Mouse (Mus musculus): Measurements from ENCODE around the gene Gm17018.
A peak's percentile ranks its signal among the peaks of the same experiment; 100 is the strongest.
"Not testable (repeated sequence)": the region's sequence is repeated elsewhere in the genome, so short reads cannot be mapped to it uniquely, and the experiment has no call there.

The Gm17018 gene

DNA sequence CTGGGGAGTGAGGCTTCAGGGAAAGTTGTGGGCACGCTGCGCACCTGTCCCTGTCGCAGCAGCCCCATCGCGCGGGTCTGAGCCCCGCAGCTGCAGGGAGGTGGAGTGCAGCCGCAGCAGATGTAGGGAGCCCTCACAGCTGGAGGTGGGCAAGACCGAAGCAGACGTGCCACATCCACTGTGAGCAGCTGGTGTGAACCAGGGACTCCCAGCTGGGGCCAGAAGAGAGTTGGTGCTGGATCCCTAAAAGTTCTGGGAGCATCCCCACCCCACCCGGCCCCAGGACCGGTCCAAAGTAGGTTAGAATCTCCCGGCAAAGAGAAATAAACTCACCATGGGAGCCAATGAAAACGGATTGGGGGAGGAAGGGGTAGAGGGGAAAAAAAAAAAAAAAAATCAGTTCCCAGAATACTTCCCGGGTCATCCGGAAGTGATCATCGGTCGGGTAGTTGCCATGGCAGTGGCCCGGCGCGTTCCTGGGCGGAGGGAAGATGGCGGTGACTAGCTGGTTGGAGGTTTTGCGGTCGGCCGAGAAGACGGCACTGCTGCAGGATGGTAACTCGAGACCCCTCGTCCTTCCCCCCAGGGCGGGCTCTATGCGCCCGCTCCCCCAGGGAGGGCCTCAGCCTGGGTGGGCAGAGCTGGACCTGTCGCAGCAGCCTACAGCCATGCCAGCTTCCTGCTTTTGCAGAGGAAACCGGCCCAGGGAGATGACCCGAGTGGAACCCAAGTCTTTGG is at the start of gene Gm17018, which contains the start of gene Poll:
Gene Gm17018 (plus strand): TSS at position 463 of the 738 bp plus-strand sequence.
Gene Poll (minus strand): TSS at position 379 of the 738 bp plus-strand sequence.
- DNase-seq (ENCODE audit: low spot score in 2 of 2), result peak; percentile 50 to 78

DNA sequence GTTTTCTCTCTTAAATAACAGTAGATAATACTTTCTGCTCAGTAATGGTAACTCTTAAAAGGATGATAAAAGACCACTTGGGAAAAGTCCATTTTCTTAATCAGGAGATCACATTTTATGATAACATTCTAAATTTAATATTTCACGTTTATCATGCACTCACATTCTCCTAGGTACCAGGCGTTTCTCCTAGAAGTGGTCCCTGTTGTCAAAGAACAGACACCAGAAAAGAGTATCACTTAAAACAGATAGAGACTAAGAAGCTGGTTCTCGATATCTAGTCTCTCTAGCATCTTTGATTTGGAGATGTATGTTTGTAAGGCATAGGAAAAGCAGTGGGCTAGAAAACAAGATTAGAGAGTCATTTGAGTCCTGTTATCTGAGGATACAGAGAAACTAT is 49.7 kb upstream of the Gm17018 start:
- DNase-seq (ENCODE audit: low spot score in 2 of 2), result no peak

- no peak for DNase-seq (ENCODE audit: low spot score in 2 of 2)
These were observed 49.0 kb upstream of the Gm17018 start for GRCm38 (mm10) chr19:45511406-45511805.

DNA sequence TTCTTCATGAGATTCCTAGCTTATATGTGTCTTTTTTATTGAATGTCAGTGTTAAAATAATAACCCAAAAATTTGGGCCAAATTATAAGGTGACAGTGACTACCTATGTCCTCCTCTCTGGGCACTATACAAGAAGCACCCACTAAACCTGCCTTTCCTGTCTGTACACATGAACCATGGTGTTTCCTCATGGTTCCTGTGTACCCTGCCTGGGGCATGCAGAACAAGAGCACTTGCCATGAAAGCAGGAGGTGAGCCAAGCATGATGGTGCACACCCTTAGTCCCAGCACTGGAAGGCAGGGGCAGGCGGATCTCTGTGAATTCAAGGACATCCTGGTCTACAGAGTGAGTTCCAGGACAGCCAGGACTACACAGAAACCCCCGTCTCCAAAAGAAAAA is 45.1 kb upstream of the Gm17018 start:
- DNase-seq (ENCODE audit: low spot score in 2 of 2), result no peak

DNA sequence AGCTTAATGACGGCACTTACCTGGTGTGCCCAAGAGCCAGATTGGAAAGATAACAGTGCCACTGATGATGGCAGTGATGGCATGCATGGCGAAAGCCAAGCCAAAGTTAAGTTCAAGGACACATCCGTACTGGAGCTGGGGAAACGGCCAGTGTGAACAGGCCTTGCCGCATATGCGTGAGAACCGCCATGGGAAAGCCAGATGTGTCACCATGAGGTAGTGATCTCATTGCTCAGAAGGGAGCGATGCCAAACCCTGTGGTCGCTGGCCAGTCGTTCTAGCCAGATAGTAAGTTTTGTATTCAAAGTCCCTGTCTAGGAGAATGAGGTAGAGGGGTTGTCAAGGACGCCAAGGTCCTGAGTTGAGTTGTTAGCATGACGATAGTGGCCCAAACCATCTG is 44.2 kb upstream of the Gm17018 start:
- DNase-seq (ENCODE audit: low spot score in 2 of 2), result no peak

GRCm38 (mm10) chr19:45527382-45527781 is 33.0 kb upstream of the Gm17018 start:
- DNase-seq (ENCODE audit: low spot score in 2 of 2), result no peak

GRCm38 (mm10) chr19:45527931-45528534 is 32.4 kb upstream of the Gm17018 start:
- DNase-seq (ENCODE audit: low spot score in 2 of 2), result no peak

DNA sequence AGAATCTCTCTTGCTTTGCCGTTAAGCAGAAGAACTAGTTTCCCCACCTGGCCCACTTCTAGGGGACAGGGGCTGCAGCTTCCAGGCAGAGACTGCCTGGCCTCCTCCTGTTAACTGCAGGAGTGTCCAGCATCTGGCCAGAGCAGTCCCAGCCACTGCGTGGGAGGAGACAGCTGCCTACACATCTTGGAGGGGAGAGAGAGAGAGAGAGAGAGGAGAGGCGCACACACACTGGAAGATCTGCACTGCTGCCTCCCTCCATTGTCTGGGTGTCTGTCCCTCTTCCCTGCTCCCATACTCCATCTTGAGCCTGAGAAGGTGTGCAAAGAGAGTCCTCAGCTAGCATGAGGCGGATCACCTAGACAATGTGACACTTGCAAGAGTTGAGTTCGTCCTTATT is 31.1 kb upstream of the Gm17018 start:
- DNase-seq (ENCODE audit: low spot score in 2 of 2), result no peak

- DNase-seq (ENCODE audit: low spot score in 2 of 2), result no peak
These were observed 30.0 kb upstream of the Gm17018 start for GRCm38 (mm10) chr19:45530200-45530995.

- no peak for DNase-seq (ENCODE audit: low spot score in 2 of 2)
These were observed 28.9 kb upstream of the Gm17018 start for GRCm38 (mm10) chr19:45531554-45531953.

DNA sequence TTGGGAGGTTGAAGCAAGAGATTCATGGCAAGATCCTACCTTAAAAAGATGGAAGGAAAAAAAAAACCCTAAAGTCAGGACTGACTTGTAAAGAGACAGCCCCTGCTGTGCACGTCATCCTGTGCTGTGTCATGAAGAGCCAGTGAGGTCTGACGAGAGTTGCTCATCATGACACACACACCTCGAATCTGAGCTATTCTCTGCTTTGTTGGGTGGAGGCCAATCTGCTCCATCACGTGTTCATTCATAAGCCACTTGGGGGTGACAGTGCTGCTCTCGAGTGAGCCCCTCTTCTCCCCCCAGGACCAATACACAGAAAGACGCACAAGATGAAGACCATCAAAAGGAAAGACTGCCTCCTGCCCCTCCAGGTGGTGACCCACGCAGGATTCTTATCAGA is 26.8 kb upstream of the Gm17018 start:
- no peak for DNase-seq (ENCODE audit: low spot score in 2 of 2)

DNA sequence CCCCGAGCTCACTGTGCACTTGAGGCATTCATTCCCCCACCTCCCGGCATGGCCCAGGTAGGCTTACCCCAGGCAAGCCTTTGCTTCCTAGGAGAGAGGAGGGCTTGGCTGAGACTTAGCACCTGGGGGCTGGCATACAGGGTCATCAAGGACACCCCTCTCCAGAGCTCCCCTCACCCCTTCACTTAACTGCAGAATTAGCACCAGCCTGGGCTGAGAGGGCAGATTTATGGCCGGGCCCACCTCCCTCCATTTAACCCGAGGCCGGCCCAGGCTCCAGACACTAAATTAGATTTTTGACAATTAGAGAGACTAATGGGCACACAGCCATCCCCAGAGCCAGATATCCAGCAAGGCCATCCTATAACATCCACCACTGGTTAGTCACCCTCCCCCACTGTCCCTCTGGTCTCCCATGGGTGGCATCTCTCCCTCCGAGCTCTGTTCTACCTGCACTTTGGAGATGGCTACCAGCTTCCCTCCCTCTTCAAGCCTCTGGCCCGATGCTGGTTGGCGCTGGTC is 25.1 kb upstream of the Gm17018 start:
- no peak for DNase-seq (ENCODE audit: low spot score in 2 of 2)

DNA sequence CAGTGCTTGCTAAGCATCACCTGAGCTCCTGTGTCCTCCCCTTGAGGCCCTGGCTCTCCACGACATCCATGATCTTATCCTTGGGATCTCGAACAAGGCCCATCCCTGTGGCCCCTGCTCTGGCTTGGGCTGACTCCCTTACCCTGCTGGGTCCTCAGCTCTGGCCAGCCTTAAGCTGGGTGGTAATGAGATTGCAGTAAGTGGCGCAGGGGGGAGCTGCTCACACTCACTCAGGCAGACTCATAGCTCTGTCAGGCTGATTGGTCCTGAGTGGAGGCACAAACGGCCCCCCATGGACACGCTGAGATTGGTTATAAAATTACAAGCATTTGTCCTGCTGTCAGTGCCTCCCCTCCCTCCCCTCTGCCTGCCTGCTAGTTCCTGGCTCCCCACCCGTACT is 24.5 kb upstream of the Gm17018 start:
- no peak for DNase-seq (ENCODE audit: low spot score in 2 of 2)

DNA sequence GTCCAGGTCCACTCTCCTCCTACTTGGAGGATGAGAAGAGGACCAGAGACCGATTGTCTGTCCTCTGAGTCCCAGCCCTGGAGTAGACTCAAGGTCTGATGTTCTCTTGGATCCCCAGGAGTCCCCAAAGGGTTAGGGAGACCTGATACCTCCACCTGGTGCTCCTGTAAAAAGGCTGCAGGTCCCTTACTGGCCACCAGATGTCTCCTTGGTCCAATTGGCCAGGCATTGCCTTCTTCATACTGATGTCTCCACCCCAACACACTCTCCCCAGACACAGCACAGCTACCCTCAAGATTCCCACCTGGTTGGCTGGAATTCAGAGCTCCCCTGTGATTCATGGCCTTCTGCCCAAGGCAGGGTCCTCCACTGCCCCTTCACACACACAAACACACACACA is 22.9 kb upstream of the Gm17018 start:
- peak in 1 of 2 experiments; percentile 46 for DNase-seq (ENCODE audit: low spot score in 2 of 2)

GRCm38 (mm10) chr19:45540657-45541408 is 19.6 kb upstream of the Gm17018 start:
- peak in 1 of 2 experiments; percentile 39 for DNase-seq (ENCODE audit: low spot score in 2 of 2)

GRCm38 (mm10) chr19:45541409-45542041 is 18.9 kb upstream of the Gm17018 start:
- peak in 1 of 2 experiments; percentile 63 for DNase-seq (ENCODE audit: low spot score in 2 of 2)

- no peak for DNase-seq (ENCODE audit: low spot score in 2 of 2)
These were observed 18.4 kb upstream of the Gm17018 start for GRCm38 (mm10) chr19:45542061-45542460.

DNA sequence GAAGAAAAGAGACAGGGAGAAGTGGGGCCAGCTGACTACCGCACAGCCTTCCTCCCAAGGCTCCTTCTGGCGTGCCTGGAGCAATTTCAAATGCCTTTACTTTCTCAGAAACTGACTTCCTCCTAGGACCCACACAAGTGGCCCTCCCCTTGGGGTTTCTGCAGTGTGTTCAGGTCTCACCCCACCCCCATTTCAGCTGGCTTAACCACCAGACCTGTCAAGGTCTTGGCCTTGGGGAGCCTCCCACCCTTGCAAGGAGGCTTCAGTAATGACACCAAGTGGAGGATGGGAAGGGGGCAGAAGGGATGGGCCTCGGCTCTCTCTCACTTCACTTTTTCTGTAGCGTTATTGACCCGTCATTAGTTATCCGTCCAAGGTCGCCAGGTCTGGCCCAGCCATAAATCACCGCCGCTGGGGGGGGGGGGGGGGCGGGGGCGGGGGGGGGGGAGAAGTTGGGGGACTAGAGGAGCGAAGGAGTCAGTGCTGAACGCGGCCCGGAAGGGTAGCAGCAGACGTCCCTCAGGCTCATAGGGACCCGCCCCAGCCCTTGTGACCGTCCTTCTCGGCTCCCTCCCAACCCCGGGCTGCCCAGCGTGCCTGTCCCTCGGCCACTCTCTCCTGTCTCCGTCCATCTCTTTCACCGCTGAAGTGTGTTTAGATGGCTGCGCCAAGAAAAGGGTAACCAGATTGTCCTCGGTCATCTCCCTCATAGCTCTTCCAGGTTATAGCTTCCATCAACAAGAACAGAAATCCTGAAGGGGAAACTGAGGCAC is 16.1 kb upstream of the Gm17018 start:
- DNase-seq (ENCODE audit: low spot score in 2 of 2), result no peak

- DNase-seq (ENCODE audit: low spot score in 2 of 2), result peak; percentile 77 to 90
These were observed 15.5 kb upstream of the Gm17018 start for GRCm38 (mm10) chr19:45544925-45545321.

- not testable (repeated sequence) for DNase-seq (ENCODE audit: low spot score in 2 of 2)
These were observed 12.2 kb upstream of the Gm17018 start for GRCm38 (mm10) chr19:45548196-45548595.

All from cerebellum, postnatal 4 days (tissue).